Mouse (Mus musculus): Measurements from ENCODE around the gene Ager. TPM values are rescaled to one million over a fixed set of nuclear protein-coding genes. Genes with fewer than 3 reads are reported as not detected.

Gene Ager
- polyA plus RNA-seq, 1 experiment = 2.1 TPM

DNA sequence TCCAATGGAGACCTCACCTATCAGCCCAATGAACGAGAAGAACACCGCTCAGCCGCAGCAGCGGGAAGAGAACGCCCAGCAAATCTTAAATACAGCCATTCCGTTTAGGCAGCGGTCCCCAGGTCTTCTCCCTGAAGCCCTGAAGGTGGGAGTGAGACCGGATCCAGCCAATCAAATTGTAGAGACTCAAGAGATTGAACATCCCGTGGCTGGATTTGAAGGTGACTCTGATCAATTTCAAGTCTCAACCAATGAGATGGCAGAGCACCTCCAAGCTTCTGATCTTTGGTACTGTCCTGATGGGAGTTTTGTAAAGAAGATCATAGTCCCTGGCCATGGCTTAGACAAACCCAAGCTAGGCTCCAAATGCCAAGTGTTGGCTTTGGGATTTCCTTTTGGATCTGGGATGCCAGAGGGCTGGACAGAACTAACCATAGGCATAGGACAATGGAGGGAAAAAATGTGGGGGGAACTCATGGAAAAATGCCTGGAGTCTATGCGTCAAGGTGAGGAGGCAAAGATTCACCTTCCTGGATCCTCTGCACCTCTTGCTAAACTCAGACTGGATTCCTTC lies 47.7 kb downstream of the Ager start:
- H3K4me3 ChIP-seq (ENCODE audit: insufficient read depth, low read depth, low read length) = peak overlapping the region; percentile 79
- no peak for TF ChIP-seq CTCF (conservative IDR thresholded peaks at IDR 0.05; ENCODE audit: insufficient read depth, insufficient read length, low read depth, low read length)
- WGBS = 36% methylated on average over 10 of the region's 10 CpGs
- DNase-seq = no peak
- H3K27ac ChIP-seq (ENCODE audit: insufficient read depth, low read depth, low read length) = no peak overlapping the region
- H3K27me3 ChIP-seq (replicated peaks; ENCODE audit: control insufficient read depth, insufficient read depth, low read length) = no peaks in the 10 kb centered on the region
- H3K36me3 ChIP-seq (ENCODE audit: control insufficient read depth, insufficient read depth, low read length) = no peaks in the 10 kb centered on the region
- peaks cover 3% of the 10 kb centered on the region; the same call in 1 of the 2 replicates for H3K4me1 ChIP-seq (ENCODE audit: control insufficient read depth, insufficient read depth, low read length)

DNA sequence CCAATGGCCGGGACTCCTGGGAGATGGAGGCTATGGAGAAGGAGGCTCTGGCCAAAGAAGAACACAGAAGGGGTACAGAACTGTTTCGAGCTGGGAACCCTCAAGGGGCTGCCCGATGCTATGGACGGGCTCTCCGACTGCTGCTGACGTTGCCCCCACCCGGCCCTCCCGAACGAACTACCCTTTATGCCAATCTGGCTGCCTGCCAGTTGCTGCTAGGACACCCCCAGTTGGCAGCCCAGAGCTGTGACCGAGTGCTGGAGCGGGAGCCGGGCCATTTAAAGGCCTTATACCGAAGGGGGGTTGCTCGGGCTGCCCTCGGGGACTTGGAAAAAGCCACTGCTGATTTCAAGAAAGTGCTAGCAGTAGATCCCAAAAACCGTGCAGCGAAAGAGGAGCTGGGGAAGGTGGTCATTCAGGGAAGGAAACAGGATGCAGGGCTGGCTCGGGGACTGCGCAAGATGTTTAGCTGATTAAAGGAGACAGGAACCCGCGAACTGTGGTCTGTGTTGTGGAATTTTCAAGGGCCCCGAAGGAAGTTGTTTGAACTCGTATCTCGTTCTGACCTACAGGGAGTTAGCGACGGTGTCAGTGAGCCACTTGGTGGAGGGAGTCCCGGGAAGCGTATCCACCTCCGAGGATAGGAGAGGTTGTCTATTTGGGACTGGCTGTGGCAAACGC lies 48.3 kb downstream of the Ager start:
- WGBS = 78% methylated on average over 30 of the region's 30 CpGs
- no peaks in the 10 kb centered on the region for H3K36me3 ChIP-seq (ENCODE audit: control insufficient read depth, insufficient read depth, low read length)

DNA sequence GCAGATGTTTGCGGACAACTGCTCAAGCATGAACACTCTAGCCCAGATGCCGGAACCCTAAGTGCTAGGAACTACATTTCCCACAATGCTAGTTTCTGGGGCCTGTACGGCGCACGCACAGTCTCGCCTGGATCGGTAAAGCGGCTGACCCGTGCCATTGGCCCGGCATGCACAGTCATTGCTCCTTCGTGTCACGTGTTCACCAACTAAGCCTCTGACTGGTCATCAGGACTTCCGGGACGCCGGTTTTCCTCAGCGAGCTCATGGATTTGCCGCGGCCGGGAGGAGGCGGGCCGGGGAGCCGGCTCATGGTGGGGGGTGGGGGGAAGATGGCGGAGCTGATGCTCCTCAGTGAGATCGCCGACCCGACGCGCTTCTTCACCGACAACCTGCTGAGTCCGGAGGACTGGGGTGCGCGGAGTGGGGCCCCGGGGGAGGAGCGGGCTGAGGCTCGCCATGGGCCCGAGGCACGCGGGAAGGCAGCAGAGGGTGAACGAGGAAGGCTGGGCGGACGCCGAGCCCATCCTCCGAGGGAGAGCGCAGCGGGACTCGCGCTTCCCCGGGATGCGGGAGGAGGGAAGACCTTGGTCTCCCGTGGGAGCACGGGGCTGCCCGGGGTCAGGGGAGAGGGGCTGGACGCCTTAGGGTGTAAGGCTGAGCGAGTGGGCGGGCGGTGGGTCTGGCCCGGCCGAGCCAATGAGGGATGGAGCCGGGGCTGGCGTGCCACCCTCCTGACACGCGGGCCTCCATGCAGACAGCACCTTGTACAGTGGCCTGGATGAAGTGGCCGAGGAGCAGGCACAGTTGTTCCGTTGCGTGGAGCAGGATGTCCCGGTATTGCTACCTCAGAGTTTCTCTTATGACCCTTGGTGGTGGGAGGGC lies 49.5 kb downstream of the Ager start, which contains the start of gene Atf6b:
TSS of gene Atf6b (plus strand) at position 241 of the 882 bp plus-strand sequence.
- H3K4me1 ChIP-seq (ENCODE audit: control insufficient read depth, insufficient read depth, low read length) = peaks cover 3% of the 10 kb centered on the region; the same call in 1 of the 2 replicates
- peak; percentile 99 for DNase-seq
- no peaks in the 10 kb centered on the region for H3K27me3 ChIP-seq (replicated peaks; ENCODE audit: control insufficient read depth, insufficient read depth, low read length)
- WGBS = under 1% methylated on average over 66 of the region's 66 CpGs
- TF ChIP-seq POLR2A (IDR thresholded peaks at IDR 0.05; ENCODE audit: low read depth, low read length) (peak; percentile 29), CTCF (conservative IDR thresholded peaks at IDR 0.05; ENCODE audit: insufficient read depth, insufficient read length, low read depth, low read length) (no peak)
- H3K36me3 ChIP-seq (ENCODE audit: control insufficient read depth, insufficient read depth, low read length) = no peaks in the 10 kb centered on the region
- H3K27ac ChIP-seq (ENCODE audit: insufficient read depth, low read depth, low read length) = peak within 1 kb of the TSS; percentile 24; the same call in 1 of the 2 replicates
- H3K4me3 ChIP-seq (ENCODE audit: insufficient read depth, low read depth, low read length) = peak within 1 kb of the TSS; percentile 78

More for the DNA sequence above, 48.3 kb downstream of the Ager start:
- TF ChIP-seq CTCF (conservative IDR thresholded peaks at IDR 0.05; ENCODE audit: insufficient read depth, insufficient read length, low read depth, low read length) = no peak
- no peak for TF ChIP-seq POLR2A (IDR thresholded peaks at IDR 0.05; ENCODE audit: low read depth, low read length)
- Histone ChIP-seq H3K4me3 (ENCODE audit: insufficient read depth, low read depth, low read length) (no peak overlapping the region), H3K4me1 (ENCODE audit: control insufficient read depth, insufficient read depth, low read length) (peaks cover 3% of the 10 kb centered on the region; the same call in 1 of the 2 replicates), H3K27me3 (replicated peaks; ENCODE audit: control insufficient read depth, insufficient read depth, low read length) (no peaks in the 10 kb centered on the region), H3K27ac (ENCODE audit: insufficient read depth, low read depth, low read length) (no peak overlapping the region)
- no peak for DNase-seq

DNA sequence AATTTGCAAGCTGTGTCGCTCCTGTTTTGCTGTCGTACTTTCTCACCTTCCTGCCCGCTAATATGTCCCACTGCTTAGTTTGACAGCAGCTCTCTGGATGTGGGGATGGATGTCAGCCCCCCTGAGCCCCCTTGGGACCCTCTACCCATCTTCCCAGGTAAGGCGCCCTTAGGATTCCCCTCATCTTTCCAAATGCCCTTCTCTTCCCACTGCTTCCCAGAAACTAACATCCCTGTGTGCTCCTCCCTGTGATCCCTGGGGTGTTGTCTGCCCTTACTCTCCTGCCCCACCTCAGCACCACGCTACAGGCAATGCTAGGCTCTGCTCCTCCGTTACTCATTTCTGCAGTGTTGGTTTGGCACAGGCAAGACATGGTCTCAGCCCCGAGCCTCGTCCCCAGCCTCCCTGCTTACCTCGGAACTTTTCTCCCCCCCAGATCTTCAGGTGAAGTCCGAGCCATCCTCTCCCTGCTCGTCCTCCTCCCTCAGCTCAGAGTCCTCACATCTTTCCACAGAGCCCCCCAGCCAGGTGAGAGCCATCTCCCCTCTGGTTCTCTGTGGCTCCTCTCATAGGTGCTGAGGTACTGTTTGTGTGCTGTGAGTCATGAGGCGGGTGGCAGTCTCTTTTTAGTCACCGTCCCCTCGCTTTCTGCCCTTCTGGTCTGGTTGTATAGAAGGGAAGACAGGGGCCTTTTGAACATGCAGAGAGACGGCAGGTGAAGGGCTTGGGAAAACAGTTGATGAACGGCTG lies 50.7 kb downstream of the Ager start:
- H3K27me3 ChIP-seq (replicated peaks; ENCODE audit: control insufficient read depth, insufficient read depth, low read length) = no peaks in the 10 kb centered on the region
- H3K4me3 ChIP-seq (ENCODE audit: insufficient read depth, low read depth, low read length) = no peak overlapping the region
- peaks cover 3% of the 10 kb centered on the region; the same call in 1 of the 2 replicates for H3K4me1 ChIP-seq (ENCODE audit: control insufficient read depth, insufficient read depth, low read length)
- H3K36me3 ChIP-seq (ENCODE audit: control insufficient read depth, insufficient read depth, low read length) = no peaks in the 10 kb centered on the region
- TF ChIP-seq POLR2A (IDR thresholded peaks at IDR 0.05; ENCODE audit: low read depth, low read length) (no peak), CTCF (conservative IDR thresholded peaks at IDR 0.05; ENCODE audit: insufficient read depth, insufficient read length, low read depth, low read length) (no peak)
- DNase-seq = no peak
- no peak overlapping the region for H3K27ac ChIP-seq (ENCODE audit: insufficient read depth, low read depth, low read length)
- 82% methylated on average over 16 of the region's 16 CpGs for WGBS

DNA sequence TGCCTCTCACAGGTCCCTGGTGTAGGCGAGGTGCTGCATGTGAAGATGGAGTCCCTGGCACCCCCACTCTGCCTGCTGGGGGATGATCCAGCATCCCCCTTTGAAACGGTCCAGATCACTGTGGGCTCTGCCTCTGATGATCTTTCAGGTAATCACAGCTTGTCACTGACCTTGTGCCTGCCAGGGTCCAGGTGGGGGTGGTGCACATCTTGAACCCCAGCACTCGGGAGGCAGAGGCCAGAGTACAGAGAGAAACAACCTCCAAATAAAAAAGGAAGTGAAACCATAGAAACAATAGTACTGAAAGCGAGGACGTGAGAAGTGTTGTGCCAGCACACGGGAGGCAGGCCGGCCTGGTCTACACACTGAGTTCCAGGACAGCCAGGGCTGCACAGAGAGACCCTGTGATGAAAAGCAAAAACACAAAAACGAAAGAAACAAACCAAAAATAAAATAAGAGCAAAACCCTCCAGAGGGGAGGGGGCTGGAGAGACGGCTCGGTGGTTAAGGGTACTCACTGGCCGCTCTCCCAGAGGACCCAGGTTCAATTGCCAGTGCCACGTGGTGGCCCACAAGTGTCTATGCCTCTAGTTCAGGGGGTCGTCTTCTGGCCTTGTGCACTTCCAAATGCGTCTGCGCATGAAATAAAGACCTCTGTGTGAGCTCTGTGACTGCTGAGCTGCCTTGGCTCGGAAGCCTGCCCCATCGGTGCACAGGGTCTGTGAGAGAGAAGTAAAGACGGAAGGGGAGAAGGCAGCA lies 51.6 kb downstream of the Ager start:
- Histone ChIP-seq H3K36me3 (ENCODE audit: control insufficient read depth, insufficient read depth, low read length) (no peaks in the 10 kb centered on the region; the same call in 1 of the 2 replicates), H3K4me1 (ENCODE audit: control insufficient read depth, insufficient read depth, low read length) (peaks cover 3% of the 10 kb centered on the region; the same call in 1 of the 2 replicates), H3K27ac (ENCODE audit: insufficient read depth, low read depth, low read length) (no peak overlapping the region), H3K4me3 (ENCODE audit: insufficient read depth, low read depth, low read length) (no peak overlapping the region), H3K27me3 (replicated peaks; ENCODE audit: control insufficient read depth, insufficient read depth, low read length) (no peaks in the 10 kb centered on the region)
- WGBS = 87% methylated on average over 18 of the region's 18 CpGs
- DNase-seq = no peak
- TF ChIP-seq POLR2A (IDR thresholded peaks at IDR 0.05; ENCODE audit: low read depth, low read length) (no peak), CTCF (conservative IDR thresholded peaks at IDR 0.05; ENCODE audit: insufficient read depth, insufficient read length, low read depth, low read length) (no peak)

Other genes with a start within 250 kb of the Ager start
- 0.03 and 0.11 TPM in 2 replicates for gene Btnl2, start 243.0 kb upstream of the Ager start, polyA plus RNA-seq (2012; rRNA removed)
- gene Btnl1, start 220.7 kb upstream of the Ager start, polyA plus RNA-seq (2012; rRNA removed) = not detected in 2 replicates
- 0.22 and 1.3 TPM in 2 replicates for gene BC051142, start 199.0 kb upstream of the Ager start, polyA plus RNA-seq (2012; rRNA removed)
- not detected in 2 replicates for gene Btnl4, start 120.5 kb upstream of the Ager start, polyA plus RNA-seq (2012; rRNA removed)
- not detected in 2 replicates for gene Btnl6, start 80.5 kb upstream of the Ager start, polyA plus RNA-seq (2012; rRNA removed)
- gene Notch4, start 33.6 kb upstream of the Ager start, polyA plus RNA-seq (2012; rRNA removed) = 14.4 and 18.4 TPM in 2 replicates
- 10.3 and 12.8 TPM in 2 replicates for gene Gpsm3, start 8.1 kb upstream of the Ager start, polyA plus RNA-seq (2012; rRNA removed)
- gene Pbx2, start 6.6 kb upstream of the Ager start, polyA plus RNA-seq (2012; rRNA removed) = 51.3 and 56.2 TPM in 2 replicates
- gene Rnf5, start 5.8 kb downstream of the Ager start, polyA plus RNA-seq (2012; rRNA removed) = 208 and 256 TPM in 2 replicates
- gene Agpat1, start 6.4 kb downstream of the Ager start, polyA plus RNA-seq (2012; rRNA removed) = 245 and 294 TPM in 2 replicates
- 5.1 and 5.3 TPM in 2 replicates for gene Egfl8, start 18.1 kb downstream of the Ager start, polyA plus RNA-seq (2012; rRNA removed)
- 118 and 123 TPM in 2 replicates for gene Ppt2, start 30.6 kb downstream of the Ager start, polyA plus RNA-seq (2012; rRNA removed)
- 2.7 and 3.2 TPM in 2 replicates for gene Prrt1, start 31.7 kb downstream of the Ager start, polyA plus RNA-seq (2012; rRNA removed)
- 5.5 and 5.8 TPM in 2 replicates for gene Fkbpl, start 46.9 kb downstream of the Ager start, polyA plus RNA-seq (2012; rRNA removed)
- 52.5 and 65.5 TPM in 2 replicates for gene Atf6b, start 49.3 kb downstream of the Ager start, polyA plus RNA-seq (2012; rRNA removed)
- gene Tnxb, start 72.7 kb downstream of the Ager start, polyA plus RNA-seq (2012; rRNA removed) = 5.5 and 8.5 TPM in 2 replicates
- gene C4b, start 146.0 kb downstream of the Ager start, polyA plus RNA-seq (2012; rRNA removed) = 4.7 and 6.8 TPM in 2 replicates
- gene Cyp21a1, start 206.7 kb downstream of the Ager start, polyA plus RNA-seq (2012; rRNA removed) = 0.23 and 29.2 TPM in 2 replicates
- 35.7 and 36.7 TPM in 2 replicates for gene Stk19, start 239.1 kb downstream of the Ager start, polyA plus RNA-seq (2012; rRNA removed)
- gene Dxo, start 239.2 kb downstream of the Ager start, polyA plus RNA-seq (2012; rRNA removed) = 52.6 and 59.2 TPM in 2 replicates